Mouse (Mus musculus) adrenal gland, adult (tissue): ENCODE measurements at regions not wholly inside any gene's neighbourhood (a gene's known extent, or its start where the extent isn't known, plus 50 kb on each side); places are given as distances from the start of the nearest gene placed in this dataset.

Experiments
- DNase-seq, 2 experiments: peaks; one replicate each; pipeline ENCODE4 v3.0.0; 2022 to 2023; ENCODE audit warnings: low spot score in 1 of 2; ENCODE audit not compliant: inconsistent age in 2 of 2

GRCm38 (mm10) chr14:14594753-14595152 lies 107.3 kb upstream of the Slc4a7 start:
- no peak for DNase-seq

- DNase-seq = no peak
Observed at GRCm38 (mm10) chr14:14596057-14596809, 105.8 kb upstream of the Slc4a7 start.

- no peak for DNase-seq
Observed at GRCm38 (mm10) chr14:14599586-14599985, 102.5 kb upstream of the Slc4a7 start.

GRCm38 (mm10) chr14:14599990-14600389 lies 102.1 kb upstream of the Slc4a7 start:
- DNase-seq = no peak

- no peak for DNase-seq
Observed at GRCm38 (mm10) chr14:14603439-14603838, 98.6 kb upstream of the Slc4a7 start.

- DNase-seq = no peak
Observed at GRCm38 (mm10) chr14:14607074-14607473, 95.0 kb upstream of the Slc4a7 start.

GRCm38 (mm10) chr14:14612245-14612644 lies 89.8 kb upstream of the Slc4a7 start:
- peak in 1 of 2 experiments; percentile 40 for DNase-seq

GRCm38 (mm10) chr14:14620316-14620715 lies 81.8 kb upstream of the Slc4a7 start:
- no peak for DNase-seq

GRCm38 (mm10) chr14:14628673-14629072 lies 73.4 kb upstream of the Slc4a7 start:
- no peak for DNase-seq

GRCm38 (mm10) chr14:14631750-14632149 lies 70.3 kb upstream of the Slc4a7 start:
- DNase-seq = peak in 1 of 2 experiments; percentile 25

GRCm38 (mm10) chr14:14632471-14632870 lies 69.6 kb upstream of the Slc4a7 start:
- peak; percentile 20 to 69 for DNase-seq

- peak; percentile 80 to 94 for DNase-seq
Observed at GRCm38 (mm10) chr14:14632951-14633931, 68.8 kb upstream of the Slc4a7 start.

GRCm38 (mm10) chr14:14634021-14634420 lies 68.1 kb upstream of the Slc4a7 start:
- no peak for DNase-seq

- no peak for DNase-seq
Observed at GRCm38 (mm10) chr14:14639102-14640015, 62.7 kb upstream of the Slc4a7 start.

- DNase-seq = no peak
Observed at GRCm38 (mm10) chr14:14640023-14640441, 62.0 kb upstream of the Slc4a7 start.

- no peak for DNase-seq
Observed at GRCm38 (mm10) chr14:14640557-14640956, 61.5 kb upstream of the Slc4a7 start.

- peak in 1 of 2 experiments; percentile 39 for DNase-seq
Observed at GRCm38 (mm10) chr14:14643533-14643932, 58.5 kb upstream of the Slc4a7 start.

- no peak for DNase-seq
Observed at GRCm38 (mm10) chr14:14645084-14645483, 57.0 kb upstream of the Slc4a7 start.
